Mouse (Mus musculus) Patski (cell line): ENCODE measurements around the gene Ccp110. TPM values are rescaled to one million over a fixed set of nuclear protein-coding genes. Genes with fewer than 3 reads are reported as not detected.

ENCODE experiments used
- ATAC-seq: fragments of 100-300 bp; one replicate; pipeline ENCODE4 v1.8.0; 2021
- CTCF ChIA-PET: fragments of 350-600 bp; sonication (Branson Sonifier 250); formaldehyde crosslinking; loops from one replicate; lab custom pipeline; 2022; ENCODE audit warnings: inconsistent platforms; lab: Charles Lee
- POLR2A ChIA-PET: fragments of 350-600 bp; sonication (Branson Sonifier 250); formaldehyde crosslinking; loops from one replicate; lab custom pipeline; 2022; ENCODE audit warnings: antibody characterized with exemption, inconsistent platforms; lab: Charles Lee
- DNase-seq: peaks from one replicate; pipeline ENCODE4 v3.0.0-alpha.2; 2011; ENCODE audit warnings: low read depth, low spot score
- H3K27me3 ChIP-seq: fragments of 371-371 bp; one replicate; pipeline ENCODE4 v1.5.1; 2021
- CTCF ChIP-seq: fragments of 100-300 bp; IDR thresholded peaks from one replicate; pipeline ENCODE4 v1.5.1; 2021
- in situ Hi-C: fragments of 300-500 bp; cut with MboI; formaldehyde crosslinking; loops from 3 replicates; pipeline ENCODE4 v1.11.1; 2018; ENCODE audit warnings: low pct_unique_long_range_greater_than_20kb, mixed read lengths
- polyA plus RNA-seq: library from polyadenylated mRNA; unstranded; gene quantifications from one replicate; pipeline ENCODE4 v1.2.3, GENCODE M21; 2021

The Ccp110 gene
- polyA plus RNA-seq, 1 experiment from 2014 or later, result 21.3 TPM

DNA sequence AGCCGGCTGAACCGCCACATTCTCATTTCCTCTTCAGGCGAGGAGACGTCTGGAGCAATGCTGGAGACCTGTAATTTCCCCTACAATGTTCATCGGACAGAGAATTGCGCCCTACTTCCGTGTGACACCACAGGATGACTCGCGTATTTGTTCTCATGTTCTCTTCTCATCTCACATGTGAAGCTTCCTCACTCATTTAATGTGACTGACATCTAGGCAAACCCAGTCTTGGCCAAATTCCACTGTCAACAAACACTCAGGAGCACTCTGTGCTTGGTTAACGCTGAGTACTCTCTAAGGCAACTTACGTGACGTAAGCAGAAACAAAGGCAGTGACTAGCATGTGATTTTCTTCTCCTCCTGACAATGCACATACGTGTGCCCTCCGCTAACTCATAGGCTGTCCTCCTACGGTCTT is 9.2 kb upstream of the Ccp110 start:
- TF ChIP-seq CTCF, result no peak
- no peak for ATAC-seq
- ChIA-PET CTCF (no interaction called here), POLR2A (no interaction called here)
- in situ Hi-C loops, result no loop called here
- no peaks in the 10 kb centered on the region for H3K27me3 ChIP-seq
- no peak for DNase-seq

- ATAC-seq (no peak), DNase-seq (no peak)
- TF ChIP-seq CTCF, result no peak
- ChIA-PET POLR2A (interaction anchor here (0.6 kb wide), 1 partner anchor 800 kb away, joined by 3 read pairs; no protein-coding TSS in a partner anchor), CTCF (interaction anchor here (1.8 kb wide), 1 partner anchor 15 kb away, joined by 4 read pairs; no protein-coding TSS in a partner anchor)
- in situ Hi-C loops, result no loop called here
- no peaks in the 10 kb centered on the region for H3K27me3 ChIP-seq
Observed at GRCm38 (mm10) chr7:118704001-118704850, 8.1 kb upstream of the Ccp110 start.

DNA sequence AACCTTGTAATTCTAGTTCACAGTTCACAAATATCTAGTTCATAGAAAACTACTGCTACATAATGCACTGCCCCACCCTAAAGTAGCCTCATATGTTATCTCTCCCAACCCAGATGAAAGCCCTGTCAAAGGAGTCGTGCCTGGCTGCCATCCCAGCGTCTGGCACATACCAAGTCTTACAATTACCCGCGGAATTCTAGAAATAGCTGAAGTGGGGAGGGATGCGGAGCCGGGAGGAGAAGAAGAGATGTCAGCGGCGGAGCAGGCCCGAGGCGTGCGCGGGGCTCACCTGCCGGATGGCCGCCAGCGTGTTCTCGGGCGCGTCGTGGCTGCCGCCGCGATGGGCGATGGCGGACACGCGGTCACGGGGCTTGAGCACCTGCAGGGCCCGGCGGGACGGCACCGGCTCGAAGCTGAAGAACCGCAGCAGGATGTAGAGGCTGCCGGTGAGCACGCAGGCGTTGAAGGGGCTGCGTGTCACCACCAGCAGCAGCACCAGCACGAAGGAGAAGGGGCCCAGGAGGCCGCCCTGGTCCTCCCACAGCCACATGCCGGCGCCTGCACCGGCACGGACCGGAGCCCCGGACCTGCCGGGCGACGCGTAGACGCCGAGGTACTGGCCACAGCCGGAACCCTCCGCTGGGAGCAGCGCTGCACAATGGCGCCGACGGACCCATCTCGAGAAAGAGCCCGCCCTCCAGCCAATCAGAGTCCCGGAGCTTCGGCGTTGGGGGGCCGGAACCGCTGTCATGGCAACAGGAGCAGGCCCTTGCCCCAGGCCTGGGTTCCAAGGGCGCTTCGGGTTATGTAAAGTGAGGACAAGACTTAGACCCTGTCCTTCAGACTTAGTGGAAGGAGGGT is 7.0 kb upstream of the Ccp110 start, which contains the start of gene Gde1:
Gde1 (minus strand) TSS at position 678 of the 861 bp plus-strand sequence.
- H3K27me3 ChIP-seq, result no peaks in the 10 kb centered on the region
- ATAC-seq (peak; percentile 97), DNase-seq (peak; percentile 37)
- in situ Hi-C loops, result no loop called here
- no peak for TF ChIP-seq CTCF
- CTCF ChIA-PET, result interaction anchor here (1.8 kb wide), 1 partner anchor 16 kb away, joined by 4 read pairs; no protein-coding TSS in a partner anchor
- POLR2A ChIA-PET, result no interaction called here

- in situ Hi-C loops, result no loop called here
- CTCF ChIA-PET, result no interaction called here
- no peaks in the 10 kb centered on the region for H3K27me3 ChIP-seq
- ATAC-seq, result no peak
- DNase-seq, result no peak
- no peak for TF ChIP-seq CTCF
- POLR2A ChIA-PET, result no interaction called here
Observed at GRCm38 (mm10) chr7:118706051-118706450, 6.3 kb upstream of the Ccp110 start.

DNA sequence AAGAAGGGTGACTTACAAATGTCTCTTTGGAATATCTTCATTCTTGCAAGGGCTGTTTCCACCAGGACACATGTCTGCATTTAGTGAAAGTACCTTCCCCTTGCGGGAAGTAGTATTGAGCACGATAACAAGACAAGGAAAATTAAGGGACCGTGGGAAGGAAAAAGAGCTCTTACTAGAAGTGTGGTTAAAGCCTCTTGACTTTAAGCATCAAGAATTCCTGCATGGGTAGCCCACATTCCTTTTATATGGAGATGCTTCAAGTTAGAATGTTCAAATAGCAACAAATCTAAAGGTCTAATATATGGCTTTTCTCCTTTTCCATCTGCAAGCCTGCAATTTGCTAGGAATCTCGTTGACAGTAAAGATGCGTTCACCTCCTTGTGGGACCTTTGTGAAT is 5.9 kb upstream of the Ccp110 start:
- no peak for ATAC-seq
- DNase-seq, result no peak
- TF ChIP-seq CTCF, result no peak
- H3K27me3 ChIP-seq, result no peaks in the 10 kb centered on the region
- ChIA-PET POLR2A (no interaction called here), CTCF (no interaction called here)
- in situ Hi-C loops, result no loop called here

DNA sequence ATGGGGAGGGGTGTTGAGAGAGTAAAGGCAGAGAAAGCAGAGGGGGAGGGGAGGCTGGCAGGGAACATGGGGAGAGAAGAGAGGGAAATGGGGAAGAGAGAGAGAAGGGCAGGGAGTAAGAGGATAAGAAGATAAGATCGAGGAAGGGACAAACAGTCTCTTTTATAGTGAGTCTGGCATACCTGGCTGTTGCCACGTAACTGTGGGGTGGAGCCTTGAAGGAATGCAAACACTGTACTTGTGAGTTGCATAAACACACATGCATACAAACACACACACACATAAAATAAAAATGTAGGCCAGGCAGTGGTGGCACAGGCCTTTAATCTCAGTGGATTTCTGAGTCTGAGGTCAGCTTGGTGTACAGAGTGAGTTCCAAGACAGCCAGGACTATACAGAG is 5.1 kb upstream of the Ccp110 start:
- ChIA-PET CTCF (no interaction called here), POLR2A (no interaction called here)
- DNase-seq (no peak), ATAC-seq (no peak)
- no peaks in the 10 kb centered on the region for H3K27me3 ChIP-seq
- no peak for TF ChIP-seq CTCF
- in situ Hi-C loops, result no loop called here

- in situ Hi-C loops, result no loop called here
- no peak for TF ChIP-seq CTCF
Observed at GRCm38 (mm10) chr7:118708002-118708401, 4.3 kb upstream of the Ccp110 start.

DNA sequence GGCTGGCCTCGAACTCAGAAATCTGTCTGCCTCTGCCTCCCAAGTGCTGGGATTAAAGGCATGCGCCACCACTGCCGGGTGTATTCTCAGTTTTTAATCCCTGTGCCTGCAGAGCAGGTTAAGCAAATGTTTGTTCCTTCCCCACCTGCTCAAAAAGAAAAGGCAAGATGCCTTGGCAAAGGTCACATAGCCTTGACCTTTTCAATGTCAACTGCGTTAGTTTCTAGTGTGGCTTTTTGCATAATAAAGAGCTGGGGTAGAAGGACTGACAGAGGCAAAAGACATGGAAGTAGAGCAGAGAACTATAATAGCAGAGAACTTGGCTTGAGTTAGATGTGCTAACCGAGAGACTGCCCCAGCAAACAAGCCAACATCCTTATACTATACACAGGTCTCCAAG is 1.6 kb upstream of the Ccp110 start:
- DNase-seq, result no peak
- ChIA-PET POLR2A (no interaction called here), CTCF (no interaction called here)
- H3K27me3 ChIP-seq, result no peaks in the 10 kb centered on the region
- in situ Hi-C loops, result no loop called here
- no peak for ATAC-seq
- TF ChIP-seq CTCF, result no peak

More at GRCm38 (mm10) chr7:118708002-118708401, 4.3 kb upstream of the Ccp110 start:
- no peak for ATAC-seq
- ChIA-PET CTCF (no interaction called here), POLR2A (no interaction called here)
- H3K27me3 ChIP-seq, result no peaks in the 10 kb centered on the region
- no peak for DNase-seq

DNA sequence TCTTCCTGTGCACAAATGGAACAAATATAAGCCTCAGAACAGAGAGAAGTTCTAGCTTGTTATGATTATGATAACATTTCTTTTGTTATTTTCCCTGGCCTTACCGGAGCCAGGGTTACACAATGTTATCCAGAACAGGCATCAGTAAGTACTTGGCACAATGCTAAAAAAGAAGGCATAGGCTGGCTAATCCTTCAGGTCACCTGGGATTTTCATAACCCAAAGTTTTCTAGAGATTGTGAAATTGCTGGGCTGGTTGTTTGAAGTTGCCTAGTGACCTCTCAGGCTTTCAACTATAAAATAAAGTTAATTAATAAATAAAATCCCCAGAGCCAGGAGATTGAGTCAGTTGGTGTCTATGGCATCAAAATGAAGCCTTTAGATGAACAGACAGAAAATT is 2.5 kb downstream of the Ccp110 start:
- TF ChIP-seq CTCF, result no peak
- ATAC-seq, result no peak
- in situ Hi-C loops, result no loop called here
- POLR2A ChIA-PET, result interaction anchor here (0.6 kb wide), 1 partner anchor 55 kb away, joined by 3 read pairs; no protein-coding TSS in a partner anchor
- CTCF ChIA-PET, result interaction anchor here (0.8 kb wide), 1 partner anchor 11 kb away, joined by 4 read pairs; no protein-coding TSS in a partner anchor
- no peak for DNase-seq
- no peaks in the 10 kb centered on the region for H3K27me3 ChIP-seq

GRCm38 (mm10) chr7:118718066-118718465 is 5.7 kb downstream of the Ccp110 start:
- ChIA-PET CTCF (interaction anchor here (0.9 to 1.5 kb wide), 2 partner anchors 12 to 21 kb away, joined by 3 read pairs; partner anchors contain the start of gene Vps35l), POLR2A (no interaction called here)
- TF ChIP-seq CTCF, result no peak
- ATAC-seq (no peak), DNase-seq (no peak)
- no peaks in the 10 kb centered on the region for H3K27me3 ChIP-seq
- in situ Hi-C loops, result no loop called here

GRCm38 (mm10) chr7:118723927-118724326 is 11.6 kb downstream of the Ccp110 start:
- ATAC-seq (no peak), DNase-seq (no peak)
- H3K27me3 ChIP-seq, result no peaks in the 10 kb centered on the region
- in situ Hi-C loops, result no loop called here
- TF ChIP-seq CTCF, result no peak
- ChIA-PET POLR2A (no interaction called here), CTCF (no interaction called here)
